Mouse (Mus musculus) telencephalon, adult 2 months (tissue): ENCODE data around the gene Gfi1.
A peak's percentile ranks its signal among the peaks of the same experiment; 100 is the strongest.

Source experiments
- DNase-seq: peaks from one replicate; pipeline ENCODE4 v3.0.0-alpha.2; 2011; ENCODE audit warnings: low read depth, low spot score

Gfi1 gene

DNA sequence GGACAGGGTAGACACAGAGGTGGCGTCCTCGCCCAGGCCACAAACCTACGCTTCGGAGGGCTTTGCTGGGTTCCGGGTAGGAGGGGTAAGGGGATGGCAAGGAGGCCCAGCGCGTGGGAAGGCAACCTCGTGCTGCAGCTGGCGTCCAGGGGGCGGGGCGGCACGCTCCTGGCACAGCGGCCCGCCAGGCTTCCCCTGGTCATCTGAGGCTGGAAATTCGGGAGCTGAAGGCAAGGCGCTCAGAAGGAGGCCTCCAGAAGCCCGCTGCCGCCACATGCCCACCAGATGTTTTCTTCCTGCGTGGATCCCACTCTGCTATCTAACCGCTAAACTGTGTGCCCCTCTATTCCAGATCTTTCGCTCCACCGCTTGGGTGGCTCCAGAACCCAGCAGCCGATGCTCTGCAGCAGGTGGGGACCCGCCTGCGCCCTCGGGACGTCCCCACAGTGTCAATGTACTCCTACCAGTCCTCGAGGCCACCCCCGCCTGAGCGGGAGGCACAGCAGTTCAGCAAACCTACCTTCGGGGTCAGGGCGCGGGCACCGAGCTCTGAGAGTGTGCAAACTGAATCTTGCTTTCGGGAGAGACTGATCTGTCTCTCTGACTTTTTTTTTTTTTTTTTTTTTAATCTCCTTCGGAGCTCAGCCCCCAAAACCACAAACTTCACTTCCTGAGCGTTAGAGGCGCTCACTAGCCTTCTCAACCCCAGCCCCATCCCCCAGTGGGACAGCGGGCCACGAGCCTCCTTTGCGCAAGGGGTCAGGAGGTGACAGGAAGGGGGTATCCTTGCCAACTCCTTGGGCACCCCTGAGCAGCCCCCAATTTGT, at the start of gene Gfi1:
Gene Gfi1 (minus strand): TSS at position 602 of the 827 bp plus-strand sequence.
- DNase-seq = no peak

DNA sequence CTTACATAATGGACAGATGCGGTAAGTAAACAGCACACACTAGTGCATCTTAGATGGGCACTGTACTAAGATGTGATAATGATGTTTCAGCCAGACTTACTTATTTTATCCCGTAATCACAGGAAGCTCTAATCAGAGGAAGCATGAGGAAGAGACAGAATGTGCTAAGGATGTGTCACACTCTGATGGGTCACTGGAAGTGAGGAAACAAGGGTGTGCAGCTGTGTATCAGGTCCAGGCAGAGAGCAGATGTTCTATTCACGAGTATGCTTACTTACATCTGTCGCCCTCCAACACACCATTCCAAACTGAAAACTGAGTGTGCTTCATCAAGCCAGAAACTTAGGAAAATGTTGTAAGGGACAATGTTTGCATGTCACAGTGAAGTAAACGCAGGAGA, 46.2 kb upstream of the Gfi1 start:
- peak; percentile 5 for DNase-seq

DNA sequence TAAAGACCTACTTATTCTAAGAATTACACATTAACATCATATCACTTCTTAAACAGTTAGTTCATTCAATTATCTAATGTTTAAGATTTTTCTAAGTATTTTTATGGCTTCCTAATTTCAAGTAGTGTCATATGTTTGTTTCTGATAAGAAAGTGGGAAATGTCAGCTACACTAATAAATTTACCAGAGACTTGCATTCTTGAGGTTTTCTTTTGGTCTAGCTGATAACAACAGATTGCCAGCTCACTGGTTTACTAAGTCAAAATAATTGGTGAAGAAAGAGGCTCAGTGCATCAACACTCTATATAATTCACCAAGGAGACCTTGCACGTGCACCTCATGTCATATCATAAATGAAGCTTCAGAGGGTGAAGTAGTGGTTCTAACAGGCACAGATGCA, 42.4 kb upstream of the Gfi1 start:
- no peak for DNase-seq

DNA sequence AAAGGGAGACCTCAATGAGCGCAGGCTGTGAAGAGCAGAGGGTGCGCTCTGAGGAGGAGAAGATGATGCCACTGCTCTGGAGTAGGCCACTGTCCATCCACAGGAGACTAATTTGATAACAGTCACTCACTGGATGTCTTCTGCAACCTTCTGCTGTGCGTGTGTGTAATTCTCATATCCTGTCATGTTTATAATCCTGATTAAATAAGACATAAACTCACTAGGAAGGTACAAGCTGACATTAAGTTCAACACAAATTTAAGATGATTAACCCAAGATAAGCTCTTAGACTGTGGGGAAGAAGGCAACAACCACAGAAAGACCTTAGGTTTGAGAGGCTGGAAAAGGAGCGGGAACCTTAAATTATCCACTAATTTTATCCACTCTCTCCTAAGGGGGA, 40.1 kb upstream of the Gfi1 start:
- DNase-seq = no peak

DNA sequence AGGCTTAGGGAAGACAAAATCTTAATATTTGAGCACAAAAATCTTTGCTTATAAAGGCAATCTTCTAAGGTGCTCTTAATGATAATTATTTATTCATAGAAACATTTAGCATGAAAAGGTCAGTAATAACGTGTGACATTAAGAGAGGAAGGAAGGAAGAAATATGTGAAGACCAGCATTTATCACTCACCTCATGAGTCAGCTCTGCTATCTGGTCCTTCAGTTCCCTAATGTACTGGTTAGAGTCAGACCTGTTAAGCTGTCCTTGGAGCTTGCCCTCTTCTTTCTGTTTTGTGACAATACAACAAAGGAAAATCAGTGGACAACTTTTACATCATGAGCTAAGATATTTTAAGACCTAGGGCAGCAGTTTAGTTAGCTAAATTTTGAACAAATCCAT, 38.6 kb upstream of the Gfi1 start:
- DNase-seq = no peak

DNA sequence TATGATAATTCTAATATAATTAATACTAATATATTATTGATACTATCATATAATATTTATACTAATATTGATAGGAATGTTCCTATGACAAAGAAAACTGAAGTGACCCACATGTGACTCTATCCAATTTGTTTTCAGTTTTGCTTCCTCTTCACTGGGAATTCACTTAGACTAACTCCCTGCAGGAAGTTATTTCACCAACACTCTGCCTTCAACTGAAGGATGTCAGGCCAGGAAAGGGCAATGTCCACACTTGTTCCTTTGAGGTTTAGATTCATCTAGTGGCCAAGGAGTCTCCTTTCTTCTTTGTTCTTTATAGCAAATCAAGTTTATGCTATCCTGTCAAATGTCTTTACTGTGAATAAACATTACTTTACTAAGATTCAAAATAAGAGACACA, 37.8 kb upstream of the Gfi1 start:
- DNase-seq = no peak

DNA sequence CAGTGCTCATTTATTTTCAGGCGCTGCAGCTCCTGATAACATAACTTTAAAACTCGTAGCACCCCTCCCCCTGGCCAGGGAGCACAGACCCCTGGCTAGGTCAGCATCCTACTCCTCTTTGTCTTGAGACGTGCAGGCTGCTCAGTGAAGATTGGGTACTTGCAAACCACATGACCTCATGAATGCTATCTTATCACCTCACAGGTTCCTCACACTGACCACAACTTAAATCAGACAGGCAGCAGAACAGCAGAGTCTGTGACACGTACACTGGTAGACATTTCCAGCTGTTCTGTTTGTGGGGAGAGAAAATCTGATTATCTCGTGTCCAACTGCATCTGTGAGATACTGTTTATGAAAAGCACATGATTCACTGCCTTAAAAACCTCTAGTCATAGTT, 33.3 kb upstream of the Gfi1 start:
- no peak for DNase-seq

DNA sequence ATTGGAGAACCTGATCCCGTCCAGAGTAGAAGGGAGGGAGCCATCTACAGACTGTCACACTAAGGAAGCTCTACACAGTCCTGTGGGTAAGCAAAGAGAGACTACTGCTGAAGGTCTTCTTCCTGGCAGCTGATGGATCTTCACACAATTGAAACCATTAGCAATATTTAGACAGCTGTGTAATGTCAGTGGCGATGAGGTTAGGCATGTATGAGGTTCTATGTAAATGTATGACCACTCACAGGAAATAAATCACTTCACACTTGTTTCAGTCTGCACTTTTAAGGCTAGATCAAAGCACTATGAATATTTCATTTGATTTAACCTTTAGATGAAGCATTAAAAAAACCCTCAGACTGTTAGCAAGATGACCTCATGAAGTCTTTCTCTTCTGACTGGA, 30.2 kb upstream of the Gfi1 start:
- no peak for DNase-seq

DNA sequence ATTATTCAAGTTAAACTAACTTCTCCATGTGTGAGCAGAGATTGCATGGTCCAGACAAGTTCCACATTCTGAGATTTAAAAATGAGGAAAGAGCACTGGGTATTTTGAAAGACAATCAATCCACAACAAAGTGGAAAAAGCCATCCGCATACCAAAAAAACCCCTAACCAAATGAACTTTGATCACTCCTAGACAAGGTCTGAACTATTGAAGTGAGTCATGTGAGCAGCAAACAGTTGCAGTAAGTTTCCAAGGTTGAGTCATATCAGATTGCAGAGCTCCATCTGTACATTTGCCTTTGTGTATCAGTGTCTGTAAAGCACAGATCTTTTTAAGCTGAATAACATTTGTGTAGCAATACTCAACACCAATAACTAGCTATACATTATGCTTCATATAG, 28.9 kb upstream of the Gfi1 start:
- no peak for DNase-seq

DNA sequence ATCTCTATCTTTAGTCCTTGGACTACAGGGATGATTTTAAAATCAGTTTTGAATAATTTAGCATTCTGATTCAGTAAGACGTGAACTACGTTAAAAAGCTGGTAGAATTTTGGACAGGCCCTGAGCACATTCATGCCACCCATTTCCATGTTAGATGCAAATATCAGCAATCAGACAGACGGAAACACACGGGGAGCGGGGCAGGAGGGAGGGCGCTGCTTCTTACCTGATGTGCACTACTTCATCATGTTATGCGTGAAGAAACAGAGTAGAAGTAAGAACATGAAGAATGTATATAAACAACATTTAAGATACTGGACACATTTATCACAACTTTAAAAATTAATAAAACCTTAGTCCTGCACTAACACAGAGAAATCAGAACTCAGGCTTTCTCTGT, 27.8 kb upstream of the Gfi1 start:
- DNase-seq = no peak

DNA sequence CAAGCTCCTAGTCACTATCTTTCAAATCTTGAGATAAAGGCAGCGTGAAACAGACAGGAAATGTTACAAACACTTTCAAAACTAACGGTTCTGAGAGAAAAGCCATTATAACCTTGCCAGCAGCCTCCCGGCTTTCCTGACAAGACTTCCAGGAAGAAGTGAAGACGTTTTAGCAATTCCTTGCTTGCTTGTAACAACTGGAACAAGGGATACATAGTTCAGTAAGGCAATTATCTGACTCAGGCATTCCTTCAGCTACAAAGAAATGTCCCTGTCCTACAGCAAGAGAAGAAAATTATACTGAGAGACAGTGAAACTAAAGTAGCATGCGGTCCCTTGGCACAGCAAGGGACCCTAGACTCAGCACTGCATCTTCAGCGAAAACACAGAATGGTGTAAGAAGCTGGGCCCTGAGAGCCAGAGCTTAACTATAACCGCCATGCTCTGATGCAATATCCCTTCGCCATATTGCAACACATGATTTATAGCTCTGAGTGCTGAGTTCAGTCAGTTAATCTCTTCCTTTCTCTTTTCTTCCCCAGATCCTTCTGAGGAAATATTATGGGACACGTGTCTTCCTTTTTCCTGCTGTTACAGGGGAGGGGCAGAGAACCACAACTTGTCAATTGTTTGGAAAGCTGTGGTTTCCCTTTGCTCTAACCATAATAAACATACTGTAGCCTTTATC, 23.5 kb upstream of the Gfi1 start:
- no peak for DNase-seq

DNA sequence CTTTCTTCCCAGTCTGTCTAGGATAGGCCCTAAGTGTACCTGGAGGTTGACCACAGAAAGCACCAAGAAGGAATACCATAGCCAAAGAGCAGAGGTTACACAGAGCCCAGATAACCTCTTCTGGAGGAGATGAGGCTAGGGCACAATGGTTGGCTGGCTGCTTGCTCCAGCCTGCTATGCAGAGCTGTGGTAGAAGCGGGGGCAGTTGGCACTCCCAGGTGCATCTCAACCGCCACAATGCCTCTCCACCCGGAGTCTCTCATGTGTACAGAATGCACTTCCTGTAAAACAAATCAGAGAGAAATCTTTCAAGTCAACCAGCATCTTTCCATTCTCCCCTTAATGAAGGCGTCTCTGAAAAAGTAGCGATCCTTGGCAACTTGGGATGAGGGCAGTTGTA, 13.2 kb upstream of the Gfi1 start:
- DNase-seq = no peak

DNA sequence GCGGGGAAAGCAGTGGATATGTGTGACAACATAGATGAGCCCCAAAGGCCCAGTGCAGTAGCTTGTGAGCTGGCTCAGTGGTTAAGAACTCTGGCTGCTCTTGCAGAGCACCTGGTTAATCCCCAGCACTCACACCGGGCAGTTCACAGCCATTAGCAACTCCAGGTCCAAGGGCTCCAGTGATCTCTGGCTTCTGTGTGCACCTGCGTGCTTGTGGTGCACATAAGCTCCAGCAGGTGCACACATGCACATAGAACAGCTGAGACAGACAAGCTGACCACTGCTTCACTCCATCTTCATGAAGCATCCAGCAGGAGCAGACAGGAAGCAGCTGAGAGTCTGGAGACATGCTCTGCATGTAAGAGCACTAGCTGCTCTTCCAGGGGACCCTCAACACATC, 12.5 kb upstream of the Gfi1 start:
- no peak for DNase-seq

DNA sequence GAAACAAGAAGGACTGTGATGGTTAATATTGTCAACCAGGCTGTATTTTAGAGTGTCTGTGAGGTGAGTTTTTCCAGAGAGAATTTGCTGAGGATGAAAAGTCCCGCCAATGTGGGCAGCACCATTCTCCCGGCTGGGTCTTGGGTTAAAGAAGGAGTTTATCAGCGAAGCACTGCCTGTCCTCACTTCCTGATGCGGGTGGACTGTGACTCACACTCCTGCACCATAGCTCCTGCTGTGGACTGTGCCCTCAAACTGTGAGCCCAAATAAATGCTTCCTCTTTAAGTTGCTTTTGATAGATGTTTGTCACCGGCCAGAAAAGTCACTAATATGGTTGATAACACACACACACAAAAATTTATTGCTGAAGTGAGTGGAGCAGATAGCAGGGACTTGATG, 10.3 kb upstream of the Gfi1 start:
- DNase-seq = no peak

DNA sequence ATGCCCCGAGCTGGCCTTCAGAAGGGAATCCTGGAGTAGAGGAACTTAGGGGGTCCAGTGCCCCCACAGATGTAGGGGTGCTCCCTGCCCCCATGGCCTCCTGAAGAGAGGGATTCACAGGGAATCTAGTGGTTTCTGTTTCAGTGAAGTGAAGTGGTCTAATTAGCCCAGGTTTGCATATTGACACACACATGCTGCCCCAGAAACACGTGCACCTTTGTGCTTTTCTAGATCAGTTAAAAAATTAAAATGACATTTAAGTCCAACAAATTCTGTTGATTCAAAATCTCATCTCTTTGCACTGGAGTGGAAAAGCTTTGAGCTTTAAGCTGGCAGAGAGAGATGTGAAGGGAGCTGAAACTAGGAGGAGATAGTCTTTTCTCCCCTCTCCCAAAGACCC, 6.0 kb upstream of the Gfi1 start:
- no peak for DNase-seq

DNA sequence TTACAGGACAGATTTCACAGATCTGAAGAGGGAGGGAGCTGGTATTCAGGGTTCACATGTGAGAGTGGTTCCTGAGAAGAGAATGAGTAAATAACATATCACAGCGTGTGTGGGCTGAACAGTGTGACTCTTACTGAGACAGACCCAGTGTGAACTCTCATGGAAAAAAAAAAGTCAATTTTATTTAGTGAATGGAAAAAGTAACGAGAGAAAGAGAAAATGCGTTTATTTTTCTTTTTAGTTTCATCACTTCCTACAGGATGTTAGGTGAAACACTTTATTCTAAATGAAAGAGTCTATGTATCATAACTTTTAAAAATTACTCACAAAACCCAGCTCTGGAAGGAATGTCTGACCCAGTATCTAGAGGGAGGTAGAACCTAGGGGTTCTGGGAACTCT, 5.6 kb upstream of the Gfi1 start:
- no peak for DNase-seq

DNA sequence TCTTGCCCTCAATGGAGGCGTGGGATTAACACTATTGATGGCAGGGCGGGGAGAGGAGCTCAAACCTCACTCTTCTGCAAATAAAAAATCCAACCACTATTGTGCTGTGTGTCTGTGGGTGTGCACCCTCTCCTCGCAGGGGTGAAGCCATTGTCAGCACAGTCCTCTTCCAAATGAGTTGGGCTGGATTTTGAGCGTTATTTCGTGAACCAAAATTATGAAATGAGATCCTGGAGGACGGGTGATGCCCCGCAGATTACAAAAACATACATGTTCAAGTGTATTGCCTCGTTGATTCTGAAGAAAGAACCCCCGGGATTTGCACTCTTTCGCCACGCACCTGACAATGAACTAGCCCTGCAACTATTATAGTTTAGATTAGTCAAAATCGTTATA, 1.2 kb upstream of the Gfi1 start:
- no peak for DNase-seq

DNA sequence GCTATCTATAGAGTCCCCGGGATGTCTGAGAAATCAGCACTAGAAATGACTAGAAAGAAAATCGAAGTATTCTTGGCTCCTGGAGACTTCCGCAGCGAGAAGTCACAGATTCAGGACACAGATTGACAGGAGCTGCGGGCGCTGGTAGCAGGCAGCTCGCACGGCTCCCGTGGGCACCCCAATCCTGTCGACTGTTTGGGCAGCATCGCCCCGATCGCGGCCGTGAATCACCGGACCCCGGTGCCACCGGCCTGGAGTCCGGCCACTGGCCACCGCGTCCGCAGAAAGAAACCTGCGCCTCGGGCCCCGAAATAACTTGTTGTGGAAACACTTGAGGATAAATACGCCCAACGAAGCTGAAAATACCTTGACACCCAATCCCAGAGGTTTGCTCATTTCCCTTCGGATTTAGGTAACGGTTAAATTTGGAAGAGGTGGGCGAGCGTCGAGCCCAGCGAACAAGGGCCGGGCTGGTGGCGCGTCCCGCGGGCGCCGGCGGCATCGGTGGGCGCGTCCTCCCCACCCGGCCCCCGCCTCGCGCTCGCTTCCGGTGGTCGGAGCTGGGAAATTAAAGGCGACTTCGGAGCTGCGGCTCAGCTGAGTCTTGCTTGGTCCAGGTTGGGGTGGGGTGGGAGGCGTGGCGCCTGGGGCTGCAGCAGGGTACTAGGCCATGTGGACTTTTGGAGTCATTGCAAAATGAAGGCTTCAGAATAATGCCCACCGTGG, 608 bp upstream of the Gfi1 start:
- DNase-seq = no peak

DNA sequence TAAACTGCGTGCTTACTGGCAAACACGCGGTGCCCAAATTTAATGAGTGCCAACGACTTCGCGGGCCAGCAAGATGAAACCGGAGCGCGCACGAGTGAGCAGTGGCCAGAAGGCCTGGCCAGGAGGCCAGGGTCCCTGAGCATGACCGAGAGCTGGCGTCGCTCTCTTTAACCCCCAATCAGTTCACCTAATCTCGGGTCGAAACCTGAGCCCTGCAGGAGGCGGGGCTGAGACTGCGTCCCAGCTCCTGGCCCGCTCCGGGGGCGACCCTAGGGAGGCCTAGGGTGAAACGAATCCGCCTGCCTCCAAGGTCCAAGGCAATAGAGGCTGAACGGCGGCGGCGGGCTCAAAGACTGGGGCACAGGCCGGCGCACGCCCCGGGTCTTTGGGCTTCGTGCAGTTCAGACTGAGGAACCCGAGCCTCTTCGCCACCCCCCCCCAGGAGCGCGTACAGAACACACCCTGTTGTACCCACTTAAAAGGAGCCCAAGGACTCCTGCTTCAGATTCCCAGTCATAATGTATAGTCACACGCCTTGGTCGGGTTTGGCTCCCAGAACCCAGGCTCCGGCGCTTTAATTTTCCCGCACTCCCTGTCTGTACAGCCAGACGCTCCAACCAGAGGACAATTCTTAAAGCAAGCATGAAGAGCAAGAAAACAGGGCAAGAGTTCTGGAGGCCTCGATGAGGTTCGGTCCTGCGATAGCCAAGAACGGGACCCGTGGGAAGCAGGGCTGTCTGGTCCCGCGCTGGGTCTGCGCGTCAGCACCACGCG, 988 bp downstream of the Gfi1 start:
- DNase-seq = no peak

DNA sequence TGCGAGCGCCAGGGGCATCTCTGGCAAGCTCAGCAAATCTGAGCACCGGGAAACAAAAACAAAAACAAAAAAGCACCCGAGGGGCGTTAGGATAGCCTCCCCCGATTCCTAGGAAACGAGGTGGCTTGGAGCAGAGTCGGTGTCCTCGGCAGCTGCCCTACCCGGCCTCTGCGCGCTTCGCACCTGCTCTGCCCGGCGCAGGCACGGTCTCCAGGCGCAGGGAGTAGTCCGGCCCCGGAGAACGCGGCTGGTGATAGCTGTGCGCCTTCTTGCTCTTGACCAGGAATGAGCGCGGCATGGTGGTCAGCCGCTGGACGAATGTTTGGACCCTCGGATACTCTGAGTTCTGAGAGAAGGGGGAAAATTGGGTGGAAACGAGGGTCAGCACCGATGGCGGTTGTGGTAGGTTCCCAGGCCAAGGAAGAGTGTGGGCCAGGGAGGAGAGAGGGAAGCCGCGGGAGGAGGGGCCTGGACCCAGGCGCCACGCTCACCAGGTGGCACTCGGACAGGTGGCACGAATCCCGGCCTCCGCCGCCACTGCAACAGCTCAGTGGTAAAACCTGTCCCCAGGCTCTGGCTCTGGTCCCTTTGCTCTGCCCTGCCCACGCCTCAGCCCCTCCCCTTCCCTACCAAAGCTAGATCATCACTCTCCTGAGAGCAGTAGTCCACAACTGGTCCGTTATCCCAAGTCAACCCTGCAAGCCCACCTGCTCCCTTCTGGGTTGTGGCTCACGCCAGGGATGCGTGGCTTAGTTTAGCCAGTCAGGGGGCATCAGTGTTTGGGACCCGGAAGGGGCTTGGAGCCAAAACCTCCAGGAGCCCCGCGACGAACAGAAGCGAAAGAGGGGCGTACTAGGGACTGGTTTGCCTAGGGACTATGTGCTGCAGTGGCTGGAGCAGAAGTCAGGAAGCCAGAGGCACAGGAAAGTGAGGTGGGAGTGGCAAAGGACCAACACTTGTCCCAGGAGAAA, 2.0 kb downstream of the Gfi1 start:
- DNase-seq = no peak
